Mouse (Mus musculus): ENCODE results near the gene Rnf225.

GRCm38 (mm10) chr7:12887585-12887984 lies 39.6 kb upstream of the Rnf225 start:
- TF ChIP-seq POLR2A (IDR thresholded peaks at IDR 0.05; ENCODE audit: low read depth, low read length): no peak
- TF ChIP-seq CTCF (IDR thresholded peaks at IDR 0.05; ENCODE audit: extremely low read depth, insufficient read depth, insufficient read length, insufficient replicate concordance): no peak

Measured in spleen, adult 2 months (tissue).